Mouse (Mus musculus) urinary bladder, postnatal 36 days (tissue): ENCODE measurements at regions not wholly inside any gene's neighbourhood (a gene's known extent, or its start where the extent isn't known, plus 50 kb on each side); places are given as distances from the start of the nearest gene placed in this dataset.

ENCODE experiments used
- DNase-seq, 2 experiments: peaks; one replicate each; pipeline ENCODE4 v3.0.0; 2022; ENCODE audit warnings: low spot score in 2 of 2, mixed read lengths in 1 of 2

GRCm38 (mm10) chr6:61125431-61125830 is 54.7 kb upstream of the Ccser1 start:
- DNase-seq, result no peak

- DNase-seq, result no peak
Measured at GRCm38 (mm10) chr6:61127238-61127637, 52.9 kb upstream of the Ccser1 start.

GRCm38 (mm10) chr6:61128211-61128610 is 51.9 kb upstream of the Ccser1 start:
- DNase-seq, result peak; percentile 25
